Mouse (Mus musculus) erythroblast, embryonic 14.5 days (primary cell): ENCODE data around the gene Trim75.

ENCODE experiments used
- GATA1 ChIP-seq: IDR thresholded peaks from 2 replicates; pipeline ENCODE4 v1.6.1; 2012; ENCODE audit warnings: low read length, inconsistent platforms, mixed read lengths
- TAL1 ChIP-seq: IDR thresholded peaks from 3 replicates; pipeline ENCODE4 v1.6.1; 2012; ENCODE audit warnings: low read length, inconsistent platforms, mixed read lengths

- no peak for TF ChIP-seq GATA1
- TF ChIP-seq TAL1 = no peak
Observed at GRCm38 (mm10) chr8:65037117-65037533, 49.5 kb upstream of the Trim75 start, which contains the start of gene Apela.
